Mouse (Mus musculus): Measurements from ENCODE around the gene Ddit4.

DNA sequence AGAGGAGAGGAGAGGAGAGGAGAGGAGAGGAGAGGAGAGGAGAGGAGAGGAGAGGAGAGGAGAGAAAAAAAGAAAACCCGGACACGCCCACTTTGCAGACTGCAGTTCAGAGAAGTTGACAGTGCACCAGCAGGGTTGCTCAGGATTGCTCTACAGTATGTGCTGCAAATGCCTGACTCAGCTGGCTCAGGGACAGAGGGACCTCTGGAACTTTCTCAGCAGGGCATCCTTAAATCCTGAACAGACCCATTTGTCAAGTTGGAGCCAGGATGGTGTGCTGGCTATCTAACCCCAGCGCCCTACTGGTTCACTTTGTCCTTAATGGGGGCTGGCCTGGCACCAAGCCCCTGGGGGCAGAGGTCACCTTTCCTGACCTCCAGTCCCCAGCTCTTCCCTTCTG lies 17.6 kb downstream of the Ddit4 start:
- no peak for TF ChIP-seq POLR2A (IDR thresholded peaks at IDR 0.05; ENCODE audit: low read depth, low read length)
- TF ChIP-seq CTCF (IDR thresholded peaks at IDR 0.05; ENCODE audit: extremely low read depth, insufficient read length, insufficient replicate concordance, low read depth, low read length), result no peak
